Mouse (Mus musculus) MEL (cell line): ENCODE data around the gene Cmss1. TPM values are rescaled to one million over a fixed set of nuclear protein-coding genes. Genes with fewer than 3 reads are reported as not detected.

Experiments used
- DNase-seq: peaks from one replicate; pipeline ENCODE4 v3.0.0; 2011; ENCODE audit warnings: low read depth, low spot score
- H3K27ac ChIP-seq: 2 replicates; pipeline ENCODE4 v1.5.1; 2012; ENCODE audit warnings: low read depth, mild to moderate bottlenecking, control low read depth, low read length, moderate library complexity; ENCODE audit not compliant: control insufficient read depth
- H3K27me3 ChIP-seq, 2 experiments: fragments of 150-350 bp in 1 of 2; sonication (generic) in 1 of 2; 2 replicates each; pipeline ENCODE4 v1.6.1; 2012; ENCODE audit warnings: low read length in 2 of 2, mild to moderate bottlenecking in 2 of 2, improper control_type of control experiment in 1 of 2, moderate library complexity in 1 of 2; ENCODE audit not compliant: insufficient read depth in 2 of 2, control insufficient read depth in 1 of 2
- H3K36me3 ChIP-seq, 2 experiments: 2 replicates each; pipeline ENCODE4 v1.6.1; 2012 to 2014; ENCODE audit warnings: low read length in 2 of 2, improper control_type of control experiment in 1 of 2, inconsistent platforms in 1 of 2, mild to moderate bottlenecking in 1 of 2; ENCODE audit not compliant: insufficient read depth in 2 of 2, control insufficient read depth in 1 of 2
- H3K4me1 ChIP-seq, 2 experiments: fragments of 150-350 bp in 1 of 2; sonication (generic) in 1 of 2; 2 replicates each; pipeline ENCODE4 v1.6.1; 2012; ENCODE audit warnings: low read length in 2 of 2, improper control_type of control experiment in 1 of 2, mild to moderate bottlenecking in 1 of 2; ENCODE audit not compliant: insufficient read depth in 2 of 2, control insufficient read depth in 1 of 2
- H3K4me3 ChIP-seq, 2 experiments: fragments of 150-350 bp in 1 of 2; sonication (generic) in 1 of 2; 2 replicates each; pipeline ENCODE4 v1.5.1; 2012; ENCODE audit warnings: low read depth in 2 of 2, low read length in 2 of 2, mild to moderate bottlenecking in 2 of 2, moderate library complexity in 2 of 2, control low read depth in 1 of 2, improper control_type of control experiment in 1 of 2; ENCODE audit not compliant: control insufficient read depth in 1 of 2, insufficient read depth in 1 of 2
- H3K79me2 ChIP-seq: 2 replicates; pipeline ENCODE4 v1.6.1; 2012; ENCODE audit warnings: mild to moderate bottlenecking, low read length, moderate library complexity; ENCODE audit not compliant: control insufficient read depth, poor library complexity, insufficient read depth
- H3K9ac ChIP-seq: 2 replicates; pipeline ENCODE4 v1.6.1; 2012; ENCODE audit warnings: low read depth, mild to moderate bottlenecking, control low read depth, low read length, moderate library complexity; ENCODE audit not compliant: control insufficient read depth, poor library complexity, severe bottlenecking
- H3K9me3 ChIP-seq: fragments of 150-350 bp; sonication (generic); replicated peaks from 2 replicates; pipeline ENCODE4 v1.6.1; 2012; ENCODE audit warnings: mild to moderate bottlenecking, low read length, improper control_type of control experiment, moderate library complexity; ENCODE audit not compliant: insufficient read depth
- CHD1 ChIP-seq: IDR thresholded peaks from 2 replicates; pipeline ENCODE4 v1.6.1; 2012; ENCODE audit warnings: low read depth, mild to moderate bottlenecking, inconsistent platforms, low read length, improper control_type of control experiment
- GATA1 ChIP-seq: IDR thresholded peaks from 2 replicates; pipeline ENCODE4 v1.6.1; 2011; ENCODE audit warnings: low read depth, low read length, improper control_type of control experiment
- KAT2A ChIP-seq: conservative IDR thresholded peaks from 2 replicates; pipeline ENCODE4 v1.6.1; 2012; ENCODE audit warnings: low read depth, low read length, improper control_type of control experiment, inconsistent platforms
- MAFK ChIP-seq: IDR thresholded peaks from 2 replicates; pipeline ENCODE4 v1.6.1; 2011; ENCODE audit warnings: low read depth, mild to moderate bottlenecking, low read length, improper control_type of control experiment, borderline replicate concordance
- MAX ChIP-seq: IDR thresholded peaks from 2 replicates; pipeline ENCODE4 v1.6.1; 2011; ENCODE audit warnings: low read length, improper control_type of control experiment
- MAZ ChIP-seq: IDR thresholded peaks from 2 replicates; pipeline ENCODE4 v1.6.1; 2012; ENCODE audit warnings: low read depth, mild to moderate bottlenecking, inconsistent platforms, low read length, improper control_type of control experiment
- MEF2A ChIP-seq: IDR thresholded peaks from 2 replicates; pipeline ENCODE4 v1.6.1; 2014; ENCODE audit warnings: low read depth, mild to moderate bottlenecking, inconsistent platforms, low read length, improper control_type of control experiment; ENCODE audit not compliant: poor library complexity, insufficient replicate concordance, severe bottlenecking; ENCODE audit errors: extremely low read depth
- NRF1 ChIP-seq: IDR thresholded peaks from 2 replicates; pipeline ENCODE4 v1.6.1; 2014; ENCODE audit warnings: low read depth, mild to moderate bottlenecking, inconsistent platforms, low read length, improper control_type of control experiment, moderate library complexity; ENCODE audit not compliant: poor library complexity, insufficient read depth, severe bottlenecking
- POLR2A ChIP-seq, 2 experiments: IDR thresholded peaks; 2 replicates each; pipeline ENCODE4 v1.6.1; 2011 to 2012; ENCODE audit warnings: low read length in 2 of 2, mild to moderate bottlenecking in 2 of 2, control low read depth in 1 of 2, improper control_type of control experiment in 1 of 2, low read depth in 1 of 2, moderate library complexity in 1 of 2; ENCODE audit not compliant: control insufficient read depth in 1 of 2, insufficient read depth in 1 of 2, poor library complexity in 1 of 2
- POLR2AphosphoS5 ChIP-seq: IDR thresholded peaks from 2 replicates; pipeline ENCODE4 v1.6.1; 2012; ENCODE audit warnings: low read depth, borderline replicate concordance, mild to moderate bottlenecking, inconsistent platforms, low read length, moderate library complexity, mixed read lengths
- RAD21 ChIP-seq: IDR thresholded peaks from 2 replicates; pipeline ENCODE4 v1.6.1; 2011; ENCODE audit warnings: mild to moderate bottlenecking, low read depth, low read length, improper control_type of control experiment
- RCOR1 ChIP-seq: IDR thresholded peaks from 2 replicates; pipeline ENCODE4 v1.6.1; 2012; ENCODE audit warnings: low read depth, mild to moderate bottlenecking, inconsistent platforms, low read length, improper control_type of control experiment
- SIN3A ChIP-seq: IDR thresholded peaks from 2 replicates; pipeline ENCODE4 v1.6.1; 2012; ENCODE audit warnings: low read length, improper control_type of control experiment, inconsistent platforms
- TAL1 ChIP-seq: IDR thresholded peaks from 2 replicates; pipeline ENCODE4 v1.6.1; 2012; ENCODE audit warnings: mild to moderate bottlenecking, inconsistent platforms, low read length, moderate library complexity, mixed read lengths
- USF1 ChIP-seq: IDR thresholded peaks from 2 replicates; pipeline ENCODE4 v1.6.1; 2014; ENCODE audit warnings: low read depth, mild to moderate bottlenecking, inconsistent platforms, low read length, improper control_type of control experiment, moderate library complexity
- USF2 ChIP-seq, 2 experiments: IDR thresholded peaks; 2 replicates each; pipeline ENCODE4 v1.6.1; 2011 to 2012; ENCODE audit warnings: improper control_type of control experiment in 2 of 2, low read length in 2 of 2, borderline replicate concordance in 1 of 2, inconsistent platforms in 1 of 2, low read depth in 1 of 2, mild to moderate bottlenecking in 1 of 2; ENCODE audit not compliant: insufficient read depth in 1 of 2
- ZMIZ1 ChIP-seq: IDR thresholded peaks from 2 replicates; pipeline ENCODE4 v1.6.1; 2012; ENCODE audit warnings: low read depth, mild to moderate bottlenecking, inconsistent platforms, low read length, improper control_type of control experiment, moderate library complexity
- polyA plus RNA-seq, 2 experiments: library from polyadenylated mRNA; stranded (reverse) in 1 of 2; unstranded in 1 of 2; fragments of >175 nt in 1 of 2; fragments of >200 nt in 1 of 2; gene quantifications; 2 replicates each; pipeline versions ENCODE4 v1.2.1 to v1.2.4; 2012; ENCODE audit warnings: low replicate concordance in 2 of 2, low read depth in 1 of 2; ENCODE audit not compliant: insufficient read length in 2 of 2, insufficient read depth in 1 of 2, missing spikeins in 1 of 2
- total RNA-seq: library from RNA; depleted of rRNA; stranded (reverse); fragments of 300-350 nt; gene quantifications from 2 replicates; pipeline ENCODE4 v1.2.3, GENCODE M21; 2012

Gene Cmss1
- total and polyA plus RNA-seq, 3 experiments, result 80.9 to 94.7 TPM; not detected in 1

GRCm38 (mm10) chr16:57568648-57569404 lies 37.8 kb downstream of the Cmss1 start:
- H3K27ac ChIP-seq, result no peak overlapping the region
- H3K9ac ChIP-seq, result no peak overlapping the region
- no peaks in the 10 kb centered on the region for H3K27me3 ChIP-seq
- peaks cover 3% of the 10 kb centered on the region in 2 experiments; a peak in 2 of 4 replicates for H3K4me1 ChIP-seq
- H3K79me2 ChIP-seq, result peaks cover 11% of the 10 kb centered on the region; the same call in 1 of the 2 replicates
- H3K36me3 ChIP-seq, result peaks cover 0 to 6% of the 10 kb centered on the region in 2 experiments; a peak in 2 of 4 replicates
- H3K4me3 ChIP-seq, result no peak overlapping the region
- H3K9me3 ChIP-seq, result no peaks in the 10 kb centered on the region
- peak; percentile 45 for DNase-seq
- TF ChIP-seq CHD1, result no peak
- TF ChIP-seq SIN3A, result no peak
- TF ChIP-seq GATA1, result peak; percentile 58
- no peak for TF ChIP-seq ZMIZ1

- no peak overlapping the region for H3K9ac ChIP-seq
- no peaks in the 10 kb centered on the region for H3K27me3 ChIP-seq
- peaks cover 2% of the 10 kb centered on the region; the same call in 1 of the 2 replicates for H3K79me2 ChIP-seq
- DNase-seq, result no peak
- H3K27ac ChIP-seq, result no peak overlapping the region
- peaks cover 0 to 6% of the 10 kb centered on the region in 2 experiments; a peak in 2 of 4 replicates for H3K36me3 ChIP-seq
- TF ChIP-seq RAD21 (no peak), POLR2AphosphoS5 (no peak), SIN3A (no peak), MEF2A (no peak), RCOR1 (no peak), POLR2A (IDR thresholded peaks at IDR 0.05; ENCODE audit: control insufficient read depth in 1 of 2, insufficient read depth in 1 of 2, low read depth in 1 of 2, low read length in 2 of 2, poor library complexity in 1 of 2) (no peak), MAZ (no peak), GATA1 (no peak), ZMIZ1 (no peak), TAL1 (no peak), NRF1 (no peak), MAX (no peak), USF2 (IDR thresholded peaks at IDR 0.05; ENCODE audit: borderline replicate concordance in 1 of 2, insufficient read depth in 1 of 2, low read depth in 1 of 2, low read length in 2 of 2) (no peak), USF1 (no peak), KAT2A (no peak), MAFK (no peak)
- peaks cover 3% of the 10 kb centered on the region in 2 experiments; a peak in 2 of 4 replicates for H3K4me1 ChIP-seq
- no peaks in the 10 kb centered on the region for H3K9me3 ChIP-seq
- H3K4me3 ChIP-seq, result no peak overlapping the region
Measured at GRCm38 (mm10) chr16:57566215-57566614, 40.4 kb downstream of the Cmss1 start.
